Mouse (Mus musculus) hindbrain, embryonic 11.5 days (tissue): ENCODE measurements around the gene Gvin1. TPM values are rescaled to one million over a fixed set of nuclear protein-coding genes. Genes with fewer than 3 reads are reported as not detected.
"Not testable (repeated sequence)": the region's sequence is repeated elsewhere in the genome, so short reads cannot be mapped to it uniquely, and the experiment has no call there.

Experiments used
- ATAC-seq: fragments of 200-750 bp; cut with Nextera tagmentation; 2 replicates; pipeline ENCODE4 v1.8.0; 2017; ENCODE audit warnings: mild to moderate bottlenecking, moderate TSS enrichment, moderate library complexity; ENCODE audit not compliant: low FRiP score
- DNase-seq: peaks from one replicate; pipeline ENCODE4 v3.0.0-alpha.2; 2015; ENCODE audit warnings: low spot score
- H3K27ac ChIP-seq: fragments of 300-500 bp; sonication (generic); 2 replicates; pipeline ENCODE4 v1.5.1; 2014; ENCODE audit warnings: mild to moderate bottlenecking, low read depth, low read length
- H3K27me3 ChIP-seq: fragments of 300-500 bp; sonication (generic); 2 replicates; pipeline ENCODE4 v1.6.1; 2014; ENCODE audit warnings: mild to moderate bottlenecking, low read length, moderate library complexity, mixed read lengths; ENCODE audit not compliant: control insufficient read depth, insufficient read depth
- H3K36me3 ChIP-seq: fragments of 300-500 bp; sonication (generic); 2 replicates; pipeline ENCODE4 v1.6.1; 2014; ENCODE audit warnings: mild to moderate bottlenecking, low read length, moderate library complexity, mixed read lengths; ENCODE audit not compliant: control insufficient read depth, insufficient read depth
- H3K4me1 ChIP-seq: fragments of 300-500 bp; sonication (generic); replicated peaks from 2 replicates; pipeline ENCODE4 v1.6.1; 2014; ENCODE audit warnings: low read length, mixed read lengths; ENCODE audit not compliant: control insufficient read depth, insufficient read depth
- H3K4me2 ChIP-seq: fragments of 300-500 bp; sonication (generic); replicated peaks from 2 replicates; pipeline ENCODE4 v1.6.1; 2014; ENCODE audit warnings: mild to moderate bottlenecking, low read depth, low read length
- H3K4me3 ChIP-seq: fragments of 300-500 bp; sonication (generic); 2 replicates; pipeline ENCODE4 v1.5.1; 2014; ENCODE audit warnings: low read depth, low read length
- H3K9ac ChIP-seq: fragments of 300-500 bp; sonication (generic); 2 replicates; pipeline ENCODE4 v1.6.1; 2014; ENCODE audit warnings: low read depth, low read length
- H3K9me3 ChIP-seq: fragments of 300-500 bp; sonication (generic); 2 replicates; pipeline ENCODE4 v1.6.1; 2016; ENCODE audit warnings: low read length; ENCODE audit not compliant: control insufficient read depth
- WGBS: fragments of 180-500 bp; shearing (Covaris S2); extraction: QIAGEN DNeasy Blood & Tissue Kit; methylation state at CpG from one replicate; pipeline ENCODE4 v1.1.7; 2014; 5-methylcytosine and 5-hydroxymethylcytosine counted together
- polyA plus RNA-seq: library from polyadenylated mRNA; unstranded; fragments of >200 nt; fragmentation: Nextera tagmentation; extraction: Ambion mirVana; gene quantifications from 2 replicates; pipeline ENCODE4 v1.2.1, GENCODE M21; 2014

The Gvin1 gene
- not detected in 2 replicates for polyA plus RNA-seq

DNA sequence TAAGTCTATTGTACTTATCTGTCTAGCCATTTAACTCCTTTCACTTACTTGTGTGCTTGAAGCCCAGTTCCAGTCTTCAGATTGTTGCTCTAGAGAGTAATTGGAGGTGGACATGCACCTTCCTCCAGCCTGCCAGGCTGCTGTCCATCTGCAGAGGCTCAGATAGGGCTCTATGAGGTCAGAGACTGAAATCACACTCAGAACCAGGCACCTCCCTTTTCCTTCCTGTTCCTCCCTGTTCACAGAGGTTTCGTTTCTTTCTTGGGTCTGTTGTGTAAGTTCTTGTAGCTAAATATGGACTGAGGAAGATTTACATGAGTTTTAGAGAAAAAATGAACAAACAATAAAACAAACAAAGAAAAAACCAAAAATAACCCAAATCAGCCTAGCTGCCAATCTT, at the start of gene Gvin1:
TSS of gene Gvin1 (minus strand) at position 150 of the 400 bp plus-strand sequence.
- ATAC-seq, H3K4me2 ChIP-seq, H3K4me1 ChIP-seq, H3K9me3 ChIP-seq, H3K36me3 ChIP-seq, H3K4me3 ChIP-seq, H3K9ac ChIP-seq, H3K27ac ChIP-seq, H3K27me3 ChIP-seq, DNase-seq: not testable (repeated sequence)
- WGBS = 81% methylated on average over 1 of the region's 1 CpGs

DNA sequence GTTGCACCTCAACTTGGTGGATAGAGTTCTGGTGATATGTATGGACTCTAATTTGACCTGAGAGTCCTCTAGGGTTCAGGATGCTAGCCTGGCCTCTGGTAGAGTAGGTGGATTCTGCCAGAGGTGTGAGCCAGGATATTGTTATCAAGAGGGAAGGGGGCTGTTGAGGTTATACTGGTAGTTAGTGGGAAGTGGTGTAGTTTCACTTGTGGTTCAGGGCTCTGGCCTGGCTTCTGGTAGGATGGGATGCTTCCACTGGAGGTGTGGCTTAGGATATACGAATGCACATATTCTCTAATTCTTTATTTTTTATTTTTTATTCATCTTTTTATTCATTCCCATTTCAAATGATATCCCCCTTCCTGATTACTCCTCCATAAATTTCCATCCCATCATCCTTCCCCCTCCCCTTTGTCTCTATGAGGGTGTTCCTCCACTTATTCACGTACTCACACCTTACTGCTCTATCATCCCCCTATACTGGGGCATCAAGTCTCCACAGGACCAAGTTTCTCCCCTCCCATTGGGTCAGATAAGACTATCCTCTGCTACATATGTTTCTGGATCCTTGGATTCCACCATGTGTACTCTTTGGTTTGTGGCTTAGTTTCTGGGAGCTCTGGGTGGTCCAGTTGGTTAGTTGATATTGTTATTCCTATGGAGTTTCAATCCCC, 36.9 kb upstream of the Gvin1 start:
- no peak overlapping the region for H3K4me2 ChIP-seq
- H3K27ac ChIP-seq = no peak overlapping the region
- no peaks in the 10 kb centered on the region for H3K9me3 ChIP-seq
- no peaks in the 10 kb centered on the region for H3K4me1 ChIP-seq
- DNase-seq = no peak
- H3K4me3 ChIP-seq = no peak overlapping the region
- H3K9ac ChIP-seq = no peak overlapping the region
- H3K36me3 ChIP-seq = no peaks in the 10 kb centered on the region
- no peaks in the 10 kb centered on the region for H3K27me3 ChIP-seq
- 82% methylated on average over 2 of the region's 2 CpGs for WGBS
- ATAC-seq = peak; percentile 41

DNA sequence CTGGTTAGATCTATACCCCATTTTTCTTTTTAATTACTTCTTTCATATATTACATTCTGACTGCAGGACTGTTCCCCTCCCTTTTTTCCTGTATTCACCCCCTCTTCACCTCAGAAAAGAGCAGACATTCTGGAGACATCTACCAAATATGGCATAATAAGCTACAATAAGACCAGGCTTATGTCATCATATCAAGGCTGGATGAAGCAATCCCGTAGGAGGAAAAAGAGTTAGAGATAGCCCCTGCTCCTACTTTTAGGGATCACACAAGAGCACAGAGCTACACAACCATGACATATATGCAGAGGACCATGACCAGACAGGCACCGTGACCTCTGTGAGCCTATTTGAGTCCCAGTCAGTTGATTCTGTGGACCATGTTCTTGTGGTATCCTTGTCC, 33.8 kb upstream of the Gvin1 start:
- no peaks in the 10 kb centered on the region for H3K27me3 ChIP-seq
- WGBS = 89% methylated on average over 2 of the region's 2 CpGs
- no peak for DNase-seq
- H3K36me3 ChIP-seq = no peaks in the 10 kb centered on the region
- no peak overlapping the region for H3K27ac ChIP-seq
- no peak for ATAC-seq
- H3K4me2 ChIP-seq = no peak overlapping the region
- no peaks in the 10 kb centered on the region for H3K4me1 ChIP-seq
- no peak overlapping the region for H3K9ac ChIP-seq
- H3K9me3 ChIP-seq = no peaks in the 10 kb centered on the region
- H3K4me3 ChIP-seq = no peak overlapping the region

DNA sequence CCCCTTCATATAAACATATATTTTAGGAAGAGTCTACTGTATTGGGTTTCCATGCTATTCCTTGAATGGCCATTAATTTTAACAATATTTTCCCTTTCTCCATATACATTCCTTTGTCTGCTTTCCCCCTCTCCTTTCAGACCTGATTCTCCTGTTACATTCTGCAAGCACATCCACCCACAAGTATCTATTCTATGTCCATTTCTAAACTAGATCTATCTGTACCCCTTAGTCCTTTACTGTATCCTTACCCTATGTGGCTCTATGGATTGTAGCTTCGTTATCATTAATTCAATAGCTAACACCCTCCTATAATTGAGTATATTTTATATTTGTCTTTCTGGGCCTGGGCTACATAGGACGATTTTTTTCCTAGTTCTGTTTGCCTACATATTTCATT, 33.1 kb upstream of the Gvin1 start:
- no peak overlapping the region for H3K4me3 ChIP-seq
- ATAC-seq (no peak), DNase-seq (no peak)
- H3K27ac ChIP-seq = no peak overlapping the region
- WGBS = 75% methylated on average over 2 of the region's 2 CpGs
- no peaks in the 10 kb centered on the region for H3K4me1 ChIP-seq
- no peaks in the 10 kb centered on the region for H3K27me3 ChIP-seq
- no peak overlapping the region for H3K4me2 ChIP-seq
- H3K9ac ChIP-seq = no peak overlapping the region
- no peaks in the 10 kb centered on the region for H3K36me3 ChIP-seq
- H3K9me3 ChIP-seq = no peaks in the 10 kb centered on the region

GRCm38 (mm10) chr7:106245601-106246000, 30.5 kb upstream of the Gvin1 start:
- WGBS = 83% methylated on average over 6 of the region's 6 CpGs
- no peaks in the 10 kb centered on the region for H3K9me3 ChIP-seq
- ATAC-seq = no peak
- no peak overlapping the region for H3K27ac ChIP-seq
- H3K4me1 ChIP-seq = no peaks in the 10 kb centered on the region
- no peak overlapping the region for H3K9ac ChIP-seq
- DNase-seq = no peak
- no peaks in the 10 kb centered on the region for H3K36me3 ChIP-seq
- no peaks in the 10 kb centered on the region for H3K27me3 ChIP-seq
- no peak overlapping the region for H3K4me2 ChIP-seq
- no peak overlapping the region for H3K4me3 ChIP-seq

- H3K4me3 ChIP-seq, H3K4me1 ChIP-seq, H3K36me3 ChIP-seq, H3K9me3 ChIP-seq, H3K27me3 ChIP-seq, H3K27ac ChIP-seq, DNase-seq, ATAC-seq, H3K4me2 ChIP-seq, H3K9ac ChIP-seq: not testable (repeated sequence)
- WGBS = 91% methylated on average over 12 of the region's 12 CpGs
Observed at GRCm38 (mm10) chr7:106240484-106241275, 25.6 kb upstream of the Gvin1 start.

GRCm38 (mm10) chr7:106237192-106237465, 22.0 kb upstream of the Gvin1 start:
- H3K9me3 ChIP-seq = no peaks in the 10 kb centered on the region; the same call in 1 of the 2 replicates
- H3K4me3 ChIP-seq = no peak overlapping the region
- no peaks in the 10 kb centered on the region for H3K36me3 ChIP-seq
- no peaks in the 10 kb centered on the region for H3K27me3 ChIP-seq
- DNase-seq (no peak), ATAC-seq (no peak)
- no peak overlapping the region for H3K4me2 ChIP-seq
- no peak overlapping the region for H3K9ac ChIP-seq
- H3K4me1 ChIP-seq = no peaks in the 10 kb centered on the region
- H3K27ac ChIP-seq = no peak overlapping the region

DNA sequence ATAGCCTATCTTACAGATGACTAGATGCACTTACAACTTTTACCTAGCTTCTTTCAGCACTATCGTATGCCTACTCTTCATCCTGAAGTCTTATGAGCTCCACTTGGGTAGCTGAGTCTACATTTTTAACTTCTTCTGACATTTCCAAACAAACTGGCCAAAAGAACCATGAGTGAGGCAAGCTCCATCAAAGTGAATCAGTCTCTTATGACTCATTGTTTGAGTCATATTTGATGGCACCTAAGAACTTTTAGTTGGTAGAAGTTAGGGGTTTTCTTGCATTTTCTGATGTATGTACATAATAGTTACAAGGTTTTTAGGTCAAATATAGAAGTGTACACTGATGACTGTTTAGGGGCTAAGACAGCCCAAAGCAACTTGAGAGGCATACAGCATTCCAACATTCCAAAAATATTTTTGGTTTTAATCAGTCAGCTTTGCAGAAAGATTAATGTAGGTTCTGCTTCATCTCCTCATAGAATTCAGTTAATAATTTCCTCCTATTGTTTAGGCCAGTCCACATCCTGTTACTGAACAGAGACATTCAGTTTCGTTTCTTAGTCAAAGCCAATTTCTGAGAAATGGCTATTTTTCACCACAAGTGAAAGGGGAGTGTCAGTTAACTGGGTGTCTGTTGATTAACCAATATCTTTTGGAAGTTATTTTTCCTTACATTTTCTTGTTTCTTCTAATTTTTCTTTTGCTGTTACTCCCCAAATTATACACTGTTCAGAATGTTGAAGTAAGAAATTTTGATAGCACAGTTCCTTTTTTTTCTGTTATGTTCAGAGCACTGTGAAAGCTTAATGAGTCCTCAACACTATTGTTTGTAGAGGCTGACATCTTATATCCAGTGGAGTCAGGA, 21.4 kb upstream of the Gvin1 start:
- no peaks in the 10 kb centered on the region for H3K36me3 ChIP-seq
- H3K4me2 ChIP-seq = no peak overlapping the region
- H3K27me3 ChIP-seq = no peaks in the 10 kb centered on the region
- 77% methylated on average over 2 of the region's 2 CpGs for WGBS
- no peaks in the 10 kb centered on the region for H3K4me1 ChIP-seq
- DNase-seq = no peak
- no peak for ATAC-seq
- H3K4me3 ChIP-seq = no peak overlapping the region
- H3K9me3 ChIP-seq = no peaks in the 10 kb centered on the region; the same call in 1 of the 2 replicates
- H3K9ac ChIP-seq = no peak overlapping the region
- no peak overlapping the region for H3K27ac ChIP-seq
